Mouse (Mus musculus): Measurements from ENCODE around the gene Hjurp. TPM values are rescaled to one million over a fixed set of nuclear protein-coding genes. Genes with fewer than 3 reads are reported as not detected.

The Hjurp gene
- polyA plus RNA-seq, 2 experiments = 38.0 to 61.0 TPM

DNA sequence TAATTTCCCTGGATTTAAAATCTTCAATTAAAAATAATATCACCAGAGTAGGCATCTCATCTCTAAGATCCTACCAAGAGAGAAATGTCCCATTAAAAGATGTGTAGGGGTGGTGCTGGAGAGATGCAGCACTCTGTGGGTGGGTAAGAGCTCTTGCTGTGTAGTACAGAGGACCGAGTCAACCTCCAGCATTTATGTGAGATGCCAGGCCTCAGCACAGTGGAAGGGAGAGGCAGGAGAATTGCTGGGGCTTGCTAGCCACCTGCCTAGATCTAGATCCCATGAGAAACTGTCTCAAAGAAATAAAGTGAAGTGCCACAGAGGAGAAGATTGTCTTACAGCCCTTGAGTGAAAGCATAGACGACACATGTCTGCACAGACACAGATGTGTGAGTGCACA lies 60.9 kb downstream of the Hjurp start:
- TF ChIP-seq CTCF (IDR thresholded peaks at IDR 0.05; ENCODE audit: low read depth) (no peak), EP300 (IDR thresholded peaks at IDR 0.05; ENCODE audit: low read depth) (no peak)
- no peak overlapping the region for H3K4me3 ChIP-seq (ENCODE audit: insufficient read depth in 1 of 2, low read depth in 2 of 2, low read length in 2 of 2)
- no peaks in the 10 kb centered on the region for H3K4me1 ChIP-seq (replicated peaks; ENCODE audit: control insufficient read depth in 2 of 2, insufficient read depth in 2 of 2, low read length in 1 of 2)
- H3K4me2 ChIP-seq (ENCODE audit: low read depth) = no peak overlapping the region
- no peak for DNase-seq (ENCODE audit: low read depth in 3 of 3, low spot score in 3 of 3)
- WGBS (ENCODE audit: insufficient replicate concordance) = 44% methylated on average over 2 of the region's 2 CpGs
- no peak for ATAC-seq (ENCODE audit: insufficient read depth)
- no peak overlapping the region for H3K9ac ChIP-seq (replicated peaks)
- H3K27ac ChIP-seq = no peak overlapping the region
- no peaks in the 10 kb centered on the region for H3K36me3 ChIP-seq (replicated peaks; ENCODE audit: control insufficient read depth, insufficient read depth, low read depth)
- H3K9me3 ChIP-seq (ENCODE audit: control insufficient read depth, low read length) = peaks cover 25% of the 10 kb centered on the region
- H3K27me3 ChIP-seq (ENCODE audit: control insufficient read depth, insufficient read depth, low read length) = no peaks in the 10 kb centered on the region

- 54% methylated on average over 10 of the region's 10 CpGs for WGBS (ENCODE audit: insufficient replicate concordance)
- ATAC-seq (ENCODE audit: insufficient read depth) (no peak), DNase-seq (ENCODE audit: low read depth in 3 of 3, low spot score in 3 of 3) (no peak)
- Histone ChIP-seq H3K4me2 (ENCODE audit: low read depth) (no peak overlapping the region), H3K36me3 (replicated peaks; ENCODE audit: control insufficient read depth, insufficient read depth, low read depth) (no peaks in the 10 kb centered on the region), H3K9me3 (ENCODE audit: control insufficient read depth, low read length) (peaks cover 26% of the 10 kb centered on the region), H3K27ac (no peak overlapping the region), H3K4me1 (replicated peaks; ENCODE audit: control insufficient read depth in 2 of 2, insufficient read depth in 2 of 2, low read length in 1 of 2) (no peaks in the 10 kb centered on the region), H3K27me3 (ENCODE audit: control insufficient read depth, insufficient read depth, low read length) (no peaks in the 10 kb centered on the region), H3K4me3 (ENCODE audit: insufficient read depth in 1 of 2, low read depth in 2 of 2, low read length in 2 of 2) (no peak overlapping the region), H3K9ac (replicated peaks) (no peak overlapping the region)
- no peak for TF ChIP-seq EP300 (IDR thresholded peaks at IDR 0.05; ENCODE audit: low read depth)
- no peak for TF ChIP-seq CTCF (IDR thresholded peaks at IDR 0.05; ENCODE audit: low read depth)
Observed at GRCm38 (mm10) chr1:88215466-88216380, 61.7 kb downstream of the Hjurp start.

DNA sequence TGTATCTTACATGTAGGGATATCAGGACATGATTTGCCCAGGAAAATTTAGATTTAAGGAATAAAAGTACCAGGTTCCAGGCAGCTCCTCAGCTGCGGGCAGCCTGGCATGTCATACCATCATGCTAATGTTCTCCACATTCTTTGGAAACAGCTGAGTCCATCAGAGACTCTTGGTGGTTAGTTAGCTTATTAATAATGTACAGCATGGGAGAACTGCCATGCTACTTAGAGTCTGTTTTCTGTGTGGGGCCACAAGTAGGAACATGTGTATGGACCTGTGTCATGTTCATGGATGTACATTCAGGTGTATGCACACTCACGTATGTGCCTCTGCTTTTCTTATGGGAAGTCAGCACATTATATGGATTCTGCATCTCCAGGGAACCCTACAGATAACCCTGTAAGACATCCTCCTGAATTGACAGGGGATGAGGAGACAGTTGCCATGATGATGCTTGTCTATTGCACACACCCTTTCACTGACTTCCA lies 62.9 kb downstream of the Hjurp start:
- no peak for ATAC-seq (ENCODE audit: insufficient read depth)
- H3K4me1 ChIP-seq (replicated peaks; ENCODE audit: control insufficient read depth in 2 of 2, insufficient read depth in 2 of 2, low read length in 1 of 2) = no peaks in the 10 kb centered on the region
- no peaks in the 10 kb centered on the region for H3K36me3 ChIP-seq (replicated peaks; ENCODE audit: control insufficient read depth, insufficient read depth, low read depth)
- peaks cover 26% of the 10 kb centered on the region for H3K9me3 ChIP-seq (ENCODE audit: control insufficient read depth, low read length)
- no peak overlapping the region for H3K9ac ChIP-seq (replicated peaks)
- no peak overlapping the region for H3K27ac ChIP-seq
- no peak overlapping the region for H3K4me2 ChIP-seq (ENCODE audit: low read depth)
- no peak for DNase-seq (ENCODE audit: low read depth in 3 of 3, low spot score in 3 of 3)
- no peak overlapping the region for H3K4me3 ChIP-seq (ENCODE audit: insufficient read depth in 1 of 2, low read depth in 2 of 2, low read length in 2 of 2)
- TF ChIP-seq CTCF (IDR thresholded peaks at IDR 0.05; ENCODE audit: low read depth) (no peak), EP300 (IDR thresholded peaks at IDR 0.05; ENCODE audit: low read depth) (no peak)
- no peaks in the 10 kb centered on the region for H3K27me3 ChIP-seq (ENCODE audit: control insufficient read depth, insufficient read depth, low read length)
- 50% methylated on average over 2 of the region's 2 CpGs for WGBS (ENCODE audit: insufficient replicate concordance)

DNA sequence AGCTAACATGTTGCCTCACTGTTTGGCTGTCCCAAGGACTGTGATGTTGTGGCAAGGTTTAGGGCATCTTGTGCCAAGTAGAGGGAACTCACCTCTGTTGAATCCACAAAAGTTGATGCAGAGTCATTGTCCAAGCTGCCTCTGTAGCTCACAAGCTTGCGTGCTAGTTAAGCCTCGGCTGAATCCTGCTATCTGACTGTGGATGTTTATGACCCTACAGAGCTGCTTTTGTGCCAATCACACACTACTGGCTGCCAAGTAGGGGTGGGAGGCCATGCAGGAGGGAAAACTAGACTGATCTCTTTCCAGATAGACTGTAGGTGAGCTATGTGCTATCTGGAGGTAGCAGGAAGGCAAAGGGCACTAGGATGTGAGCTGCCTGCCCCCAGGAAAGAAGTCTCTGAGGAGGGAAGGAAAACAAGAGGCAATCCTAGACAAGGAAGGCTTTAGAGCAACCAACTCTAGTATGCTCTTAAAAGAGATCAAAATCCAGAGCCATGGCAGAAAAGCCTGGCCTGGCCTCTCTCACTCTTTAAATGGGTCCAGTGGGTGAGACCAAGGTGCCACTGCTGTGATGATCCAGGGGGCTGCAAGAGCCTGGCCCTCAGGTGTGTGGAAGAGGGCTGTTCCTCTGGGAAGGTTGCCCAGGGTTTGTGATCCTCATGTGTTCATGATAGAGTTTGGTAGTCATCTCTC lies 63.5 kb downstream of the Hjurp start:
- no peaks in the 10 kb centered on the region for H3K27me3 ChIP-seq (ENCODE audit: control insufficient read depth, insufficient read depth, low read length)
- no peak overlapping the region for H3K9ac ChIP-seq (replicated peaks)
- ATAC-seq (ENCODE audit: insufficient read depth) (0 out of 2 replicates have a peak, but pooled peaks have one; percentile 7), DNase-seq (ENCODE audit: low read depth in 3 of 3, low spot score in 3 of 3) (peak in 1 of 3 experiments; percentile 14)
- H3K4me1 ChIP-seq (replicated peaks; ENCODE audit: control insufficient read depth in 2 of 2, insufficient read depth in 2 of 2, low read length in 1 of 2) = no peaks in the 10 kb centered on the region
- no peaks in the 10 kb centered on the region for H3K36me3 ChIP-seq (replicated peaks; ENCODE audit: control insufficient read depth, insufficient read depth, low read depth)
- no peak overlapping the region for H3K27ac ChIP-seq
- H3K9me3 ChIP-seq (ENCODE audit: control insufficient read depth, low read length) = peaks cover 26% of the 10 kb centered on the region
- no peak overlapping the region for H3K4me2 ChIP-seq (ENCODE audit: low read depth)
- 59% methylated on average over 2 of the region's 2 CpGs for WGBS (ENCODE audit: insufficient replicate concordance)
- TF ChIP-seq CTCF (IDR thresholded peaks at IDR 0.05; ENCODE audit: low read depth) (no peak), EP300 (IDR thresholded peaks at IDR 0.05; ENCODE audit: low read depth) (no peak)
- no peak overlapping the region for H3K4me3 ChIP-seq (ENCODE audit: insufficient read depth in 1 of 2, low read depth in 2 of 2, low read length in 2 of 2)

GRCm38 (mm10) chr1:88213061-88213460 lies 64.4 kb downstream of the Hjurp start:
- 51% methylated on average over 1 of the region's 1 CpGs for WGBS (ENCODE audit: insufficient replicate concordance)
- Histone ChIP-seq H3K4me3 (ENCODE audit: insufficient read depth in 1 of 2, low read depth in 2 of 2, low read length in 2 of 2) (no peak overlapping the region), H3K9me3 (ENCODE audit: control insufficient read depth, low read length) (peaks cover 26% of the 10 kb centered on the region)

More at GRCm38 (mm10) chr1:88213061-88213460, 64.4 kb downstream of the Hjurp start:
- no peaks in the 10 kb centered on the region for H3K27me3 ChIP-seq (ENCODE audit: control insufficient read depth, insufficient read depth, low read length)
- H3K36me3 ChIP-seq (replicated peaks; ENCODE audit: control insufficient read depth, insufficient read depth, low read depth) = no peaks in the 10 kb centered on the region
- TF ChIP-seq CTCF (IDR thresholded peaks at IDR 0.05; ENCODE audit: low read depth) (no peak), EP300 (IDR thresholded peaks at IDR 0.05; ENCODE audit: low read depth) (no peak)
- no peak overlapping the region for H3K4me2 ChIP-seq (ENCODE audit: low read depth)
- H3K4me1 ChIP-seq (replicated peaks; ENCODE audit: control insufficient read depth in 2 of 2, insufficient read depth in 2 of 2, low read length in 1 of 2) = peaks cover 5 to 6% of the 10 kb centered on the region in 2 experiments
- DNase-seq (ENCODE audit: low read depth in 3 of 3, low spot score in 3 of 3) (peak in 1 of 3 experiments; percentile 6), ATAC-seq (ENCODE audit: insufficient read depth) (no peak)
- no peak overlapping the region for H3K9ac ChIP-seq (replicated peaks)
- H3K27ac ChIP-seq = no peak overlapping the region

Other genes starting within 250 kb of the Hjurp start
- gene Ugt1a10, start 222.2 kb downstream of the Hjurp start, polyA plus RNA-seq (2012; rRNA removed) = not detected in 2 replicates
- gene Ugt1a10, start 222.2 kb downstream of the Hjurp start, polyA plus RNA-seq (2014; fragmentation: Nextera tagmentation; extraction: Ambion mirVana) = not detected in 2 replicates
- 0.06 and 0.21 TPM in 2 replicates for gene Ugt1a9, start 206.8 kb downstream of the Hjurp start, polyA plus RNA-seq (2012; rRNA removed)
- 0.24 and 0.34 TPM in 2 replicates for gene Ugt1a9, start 206.8 kb downstream of the Hjurp start, polyA plus RNA-seq (2014; fragmentation: Nextera tagmentation; extraction: Ambion mirVana)
- gene Ugt1a8, start 189.8 kb downstream of the Hjurp start, polyA plus RNA-seq (2012; rRNA removed) = not detected in 2 replicates
- gene Ugt1a8, start 189.8 kb downstream of the Hjurp start, polyA plus RNA-seq (2014; fragmentation: Nextera tagmentation; extraction: Ambion mirVana) = not detected in 2 replicates
- 0.58 and 1.1 TPM in 2 replicates for gene Ugt1a7c, start 182.6 kb downstream of the Hjurp start, polyA plus RNA-seq (2012; rRNA removed)
- 0.97 and 1.8 TPM in 2 replicates for gene Ugt1a7c, start 182.6 kb downstream of the Hjurp start, polyA plus RNA-seq (2014; fragmentation: Nextera tagmentation; extraction: Ambion mirVana)
- gene Ugt1a6b, start 174.4 kb downstream of the Hjurp start, polyA plus RNA-seq (2012; rRNA removed) = 2.3 and 3.1 TPM in 2 replicates
- gene Ugt1a6b, start 174.4 kb downstream of the Hjurp start, polyA plus RNA-seq (2014; fragmentation: Nextera tagmentation; extraction: Ambion mirVana) = 4.8 and 5.1 TPM in 2 replicates
- gene Ugt1a6a, start 142.8 kb downstream of the Hjurp start, polyA plus RNA-seq (2012; rRNA removed) = 3.5 and 3.6 TPM in 2 replicates
- gene Ugt1a6a, start 142.8 kb downstream of the Hjurp start, polyA plus RNA-seq (2014; fragmentation: Nextera tagmentation; extraction: Ambion mirVana) = 7.1 and 8.2 TPM in 2 replicates
- 0.11 and 0.15 TPM in 2 replicates for gene Ugt1a5, start 111.6 kb downstream of the Hjurp start, polyA plus RNA-seq (2012; rRNA removed)
- not detected in 2 replicates for gene Ugt1a5, start 111.6 kb downstream of the Hjurp start, polyA plus RNA-seq (2014; fragmentation: Nextera tagmentation; extraction: Ambion mirVana)
- gene Ugt1a2, start 77.0 kb downstream of the Hjurp start, polyA plus RNA-seq (2012; rRNA removed) = 0.02 and 0.03 TPM in 2 replicates
- not detected in 2 replicates for gene Ugt1a2, start 77.0 kb downstream of the Hjurp start, polyA plus RNA-seq (2014; fragmentation: Nextera tagmentation; extraction: Ambion mirVana)
- gene Dnajb3, start 71.9 kb downstream of the Hjurp start, polyA plus RNA-seq (2012; rRNA removed) = 5.5 and 7.9 TPM in 2 replicates
- 9.4 and 10.8 TPM in 2 replicates for gene Dnajb3, start 71.9 kb downstream of the Hjurp start, polyA plus RNA-seq (2014; fragmentation: Nextera tagmentation; extraction: Ambion mirVana)
- gene Ugt1a1, start 65.7 kb downstream of the Hjurp start, polyA plus RNA-seq (2012; rRNA removed) = 0.17 and 0.22 TPM in 2 replicates
- gene Ugt1a1, start 65.7 kb downstream of the Hjurp start, polyA plus RNA-seq (2014; fragmentation: Nextera tagmentation; extraction: Ambion mirVana) = not detected in 2 replicates
- under 0.01 and 0.01 TPM in 2 replicates for gene Mroh2a, start 50.6 kb downstream of the Hjurp start, polyA plus RNA-seq (2012; rRNA removed)
- 0.38 and 0.81 TPM in 2 replicates for gene Mroh2a, start 50.6 kb downstream of the Hjurp start, polyA plus RNA-seq (2014; fragmentation: Nextera tagmentation; extraction: Ambion mirVana)
- not detected in 2 replicates for gene Trpm8, start within 50 bp of the Hjurp start, polyA plus RNA-seq (2012; rRNA removed)
- gene Trpm8, start within 50 bp of the Hjurp start, polyA plus RNA-seq (2014; fragmentation: Nextera tagmentation; extraction: Ambion mirVana) = not detected in 2 replicates
- gene Spp2, start 129.3 kb upstream of the Hjurp start, polyA plus RNA-seq (2012; rRNA removed) = 158 and 168 TPM in 2 replicates
- 329 and 371 TPM in 2 replicates for gene Spp2, start 129.3 kb upstream of the Hjurp start, polyA plus RNA-seq (2014; fragmentation: Nextera tagmentation; extraction: Ambion mirVana)
- gene Glrp1, start 232.4 kb upstream of the Hjurp start, polyA plus RNA-seq (2012; rRNA removed) = 0.05 and 0.09 TPM in 2 replicates
- not detected in 2 replicates for gene Glrp1, start 232.4 kb upstream of the Hjurp start, polyA plus RNA-seq (2014; fragmentation: Nextera tagmentation; extraction: Ambion mirVana)